Mouse (Mus musculus) hindbrain, embryonic 11.5 days (tissue): Measurements from ENCODE around the gene 9930022D16Rik. TPM values are rescaled to one million over a fixed set of nuclear protein-coding genes. Genes with fewer than 3 reads are reported as not detected.

Source experiments
- ATAC-seq: fragments of 200-750 bp; cut with Nextera tagmentation; 2 replicates; pipeline ENCODE4 v1.8.0; 2017; ENCODE audit warnings: mild to moderate bottlenecking, moderate TSS enrichment, moderate library complexity; ENCODE audit not compliant: low FRiP score
- DNase-seq: peaks from one replicate; pipeline ENCODE4 v3.0.0-alpha.2; 2015; ENCODE audit warnings: low spot score
- H3K27ac ChIP-seq: fragments of 300-500 bp; sonication (generic); 2 replicates; pipeline ENCODE4 v1.5.1; 2014; ENCODE audit warnings: mild to moderate bottlenecking, low read depth, low read length
- H3K27me3 ChIP-seq: fragments of 300-500 bp; sonication (generic); 2 replicates; pipeline ENCODE4 v1.6.1; 2014; ENCODE audit warnings: mild to moderate bottlenecking, low read length, moderate library complexity, mixed read lengths; ENCODE audit not compliant: control insufficient read depth, insufficient read depth
- H3K36me3 ChIP-seq: fragments of 300-500 bp; sonication (generic); 2 replicates; pipeline ENCODE4 v1.6.1; 2014; ENCODE audit warnings: mild to moderate bottlenecking, low read length, moderate library complexity, mixed read lengths; ENCODE audit not compliant: control insufficient read depth, insufficient read depth
- H3K4me1 ChIP-seq: fragments of 300-500 bp; sonication (generic); replicated peaks from 2 replicates; pipeline ENCODE4 v1.6.1; 2014; ENCODE audit warnings: low read length, mixed read lengths; ENCODE audit not compliant: control insufficient read depth, insufficient read depth
- H3K4me2 ChIP-seq: fragments of 300-500 bp; sonication (generic); replicated peaks from 2 replicates; pipeline ENCODE4 v1.6.1; 2014; ENCODE audit warnings: mild to moderate bottlenecking, low read depth, low read length
- H3K4me3 ChIP-seq: fragments of 300-500 bp; sonication (generic); 2 replicates; pipeline ENCODE4 v1.5.1; 2014; ENCODE audit warnings: low read depth, low read length
- H3K9ac ChIP-seq: fragments of 300-500 bp; sonication (generic); 2 replicates; pipeline ENCODE4 v1.6.1; 2014; ENCODE audit warnings: low read depth, low read length
- H3K9me3 ChIP-seq: fragments of 300-500 bp; sonication (generic); 2 replicates; pipeline ENCODE4 v1.6.1; 2016; ENCODE audit warnings: low read length; ENCODE audit not compliant: control insufficient read depth
- WGBS: fragments of 180-500 bp; shearing (Covaris S2); extraction: QIAGEN DNeasy Blood & Tissue Kit; methylation state at CpG from one replicate; pipeline ENCODE4 v1.1.7; 2014; 5-methylcytosine and 5-hydroxymethylcytosine counted together
- polyA plus RNA-seq: library from polyadenylated mRNA; unstranded; fragments of >200 nt; fragmentation: Nextera tagmentation; extraction: Ambion mirVana; gene quantifications from 2 replicates; pipeline ENCODE4 v1.2.1, GENCODE M21; 2014

9930022D16Rik gene
- polyA plus RNA-seq, 1 experiment from 2014 or later, result not detected

DNA sequence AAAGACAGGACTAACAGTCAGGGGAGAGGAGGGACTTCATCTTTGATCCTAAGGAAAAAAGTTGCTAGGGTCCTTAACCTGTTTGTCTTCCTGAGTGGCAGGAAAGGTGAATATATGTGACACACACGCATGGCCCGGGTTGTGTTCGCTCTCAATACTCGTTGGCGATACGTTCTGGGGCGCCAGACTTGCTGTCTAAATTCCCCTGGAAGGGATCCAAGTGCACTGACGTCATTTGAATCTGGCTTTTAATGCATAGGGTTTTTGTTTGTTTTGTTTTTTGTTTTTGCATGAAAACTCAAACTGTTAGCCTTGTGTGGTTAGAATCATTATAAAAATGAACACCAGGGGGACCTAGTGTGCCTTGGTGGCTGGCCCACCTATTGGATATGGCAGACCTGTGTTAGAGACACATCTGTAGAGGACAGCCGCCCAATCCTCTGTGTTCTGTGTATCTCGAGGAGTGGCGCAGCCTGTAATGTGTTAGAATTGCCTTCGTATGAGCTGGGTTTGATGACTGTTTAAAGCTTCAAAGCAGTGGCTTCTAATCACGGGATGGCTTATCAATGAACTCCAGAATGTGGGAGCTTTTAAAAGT lies 31.8 kb downstream of the 9930022D16Rik start:
- Histone ChIP-seq H3K4me1 (no peaks in the 10 kb centered on the region), H3K9me3 (no peaks in the 10 kb centered on the region), H3K4me2 (no peak overlapping the region), H3K27ac (no peak overlapping the region), H3K9ac (no peak overlapping the region), H3K4me3 (no peak overlapping the region), H3K36me3 (no peaks in the 10 kb centered on the region), H3K27me3 (no peaks in the 10 kb centered on the region)
- DNase-seq (peak; percentile 62), ATAC-seq (peak; percentile 53)
- WGBS, result 64% methylated on average over 13 of the region's 13 CpGs

DNA sequence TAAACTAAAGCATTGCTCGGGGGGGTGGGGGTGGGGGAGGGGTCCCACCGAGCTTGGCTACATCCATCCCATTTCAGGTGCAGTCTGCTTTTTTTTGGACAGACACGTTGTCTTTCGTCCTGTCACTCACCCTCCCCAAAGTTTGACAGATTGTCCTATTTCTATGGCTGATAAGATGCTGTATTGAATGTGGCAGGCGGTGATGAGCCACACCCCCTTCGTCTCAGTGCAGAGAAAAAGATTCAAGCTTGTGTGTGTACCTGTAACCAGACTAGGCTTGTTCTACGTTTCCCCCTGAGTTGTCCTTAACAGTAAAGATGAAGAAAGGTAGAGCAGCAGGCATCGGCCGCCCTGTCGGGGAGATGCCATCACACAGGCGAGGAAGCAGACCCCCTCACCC lies 37.5 kb downstream of the 9930022D16Rik start:
- ATAC-seq (no peak), DNase-seq (no peak)
- Histone ChIP-seq H3K9ac (no peak overlapping the region), H3K9me3 (no peaks in the 10 kb centered on the region), H3K36me3 (no peaks in the 10 kb centered on the region), H3K27me3 (no peaks in the 10 kb centered on the region), H3K4me3 (no peak overlapping the region), H3K27ac (no peak overlapping the region), H3K4me2 (no peak overlapping the region), H3K4me1 (no peaks in the 10 kb centered on the region)
- WGBS, result 88% methylated on average over 11 of the region's 11 CpGs

GRCm38 (mm10) chr11:109456261-109456660 lies 42.5 kb downstream of the 9930022D16Rik start:
- Histone ChIP-seq H3K4me3 (no peak overlapping the region), H3K4me2 (no peak overlapping the region), H3K9me3 (no peaks in the 10 kb centered on the region), H3K36me3 (no peaks in the 10 kb centered on the region), H3K4me1 (no peaks in the 10 kb centered on the region), H3K27me3 (no peaks in the 10 kb centered on the region), H3K9ac (no peak overlapping the region), H3K27ac (no peak overlapping the region)
- ATAC-seq (no peak), DNase-seq (no peak)
- WGBS, result 89% methylated on average over 5 of the region's 5 CpGs

- H3K4me2 ChIP-seq, result no peak overlapping the region
- H3K36me3 ChIP-seq, result no peaks in the 10 kb centered on the region
- DNase-seq, result no peak
- no peaks in the 10 kb centered on the region for H3K27me3 ChIP-seq
- no peak for ATAC-seq
- 94% methylated on average over 11 of the region's 11 CpGs for WGBS
- no peak overlapping the region for H3K27ac ChIP-seq
- H3K9me3 ChIP-seq, result no peaks in the 10 kb centered on the region
- H3K4me3 ChIP-seq, result no peak overlapping the region
- H3K4me1 ChIP-seq, result no peaks in the 10 kb centered on the region
- H3K9ac ChIP-seq, result no peak overlapping the region
These were observed 44.4 kb downstream of the 9930022D16Rik start for GRCm38 (mm10) chr11:109458165-109458564.

GRCm38 (mm10) chr11:109460586-109460985 lies 46.9 kb downstream of the 9930022D16Rik start:
- no peaks in the 10 kb centered on the region for H3K9me3 ChIP-seq
- no peak overlapping the region for H3K4me3 ChIP-seq
- H3K27me3 ChIP-seq, result no peaks in the 10 kb centered on the region
- H3K4me1 ChIP-seq, result no peaks in the 10 kb centered on the region
- H3K27ac ChIP-seq, result no peak overlapping the region
- no peak overlapping the region for H3K9ac ChIP-seq
- H3K4me2 ChIP-seq, result no peak overlapping the region
- H3K36me3 ChIP-seq, result no peaks in the 10 kb centered on the region
- WGBS, result 82% methylated on average over 5 of the region's 5 CpGs
- ATAC-seq (no peak), DNase-seq (no peak)

- Histone ChIP-seq H3K36me3 (no peaks in the 10 kb centered on the region), H3K27me3 (no peaks in the 10 kb centered on the region), H3K9ac (no peak overlapping the region), H3K4me1 (no peaks in the 10 kb centered on the region), H3K9me3 (no peaks in the 10 kb centered on the region), H3K4me2 (no peak overlapping the region), H3K27ac (no peak overlapping the region), H3K4me3 (no peak overlapping the region)
- DNase-seq (no peak), ATAC-seq (no peak)
- WGBS, result 88% methylated on average over 4 of the region's 4 CpGs
These were observed 51.4 kb downstream of the 9930022D16Rik start for GRCm38 (mm10) chr11:109465068-109465467.

DNA sequence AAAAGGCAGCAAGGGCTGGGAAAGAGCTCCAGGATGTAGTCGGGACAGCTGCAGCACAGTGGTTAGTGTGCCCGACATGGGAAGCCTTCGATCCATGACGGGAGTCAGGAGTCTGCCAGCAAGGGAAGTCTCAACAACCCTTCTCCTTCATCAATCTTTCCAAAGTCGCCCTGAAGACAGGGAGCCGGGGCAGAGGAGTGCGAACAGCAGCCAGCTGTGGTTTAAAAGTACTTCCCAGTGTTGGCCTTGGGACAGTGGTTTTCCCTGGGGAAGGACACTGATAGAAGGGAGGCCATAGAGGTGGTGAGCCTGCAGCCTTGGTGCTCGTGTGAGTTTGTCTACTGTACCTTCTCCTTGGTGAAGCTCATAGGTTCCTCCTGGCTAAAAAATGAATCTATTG lies 53.3 kb downstream of the 9930022D16Rik start:
- Histone ChIP-seq H3K27ac (no peak overlapping the region), H3K9me3 (no peaks in the 10 kb centered on the region), H3K4me3 (no peak overlapping the region), H3K9ac (no peak overlapping the region), H3K4me1 (no peaks in the 10 kb centered on the region), H3K36me3 (no peaks in the 10 kb centered on the region), H3K4me2 (no peak overlapping the region), H3K27me3 (no peaks in the 10 kb centered on the region)
- no peak for DNase-seq
- no peak for ATAC-seq
- WGBS, result 74% methylated on average over 8 of the region's 8 CpGs

- DNase-seq (no peak), ATAC-seq (no peak)
- Histone ChIP-seq H3K27me3 (no peaks in the 10 kb centered on the region), H3K4me2 (no peak overlapping the region), H3K4me3 (no peak overlapping the region), H3K4me1 (no peaks in the 10 kb centered on the region), H3K36me3 (no peaks in the 10 kb centered on the region), H3K9me3 (no peaks in the 10 kb centered on the region), H3K9ac (no peak overlapping the region), H3K27ac (no peak overlapping the region)
- 92% methylated on average over 5 of the region's 5 CpGs for WGBS
These were observed 54.4 kb downstream of the 9930022D16Rik start for GRCm38 (mm10) chr11:109468133-109468532.
